Mouse (Mus musculus) liver, embryonic 14.5 days (tissue): ENCODE measurements at regions not wholly inside any gene's neighbourhood (a gene's known extent, or its start where the extent isn't known, plus 50 kb on each side); places are given as distances from the start of the nearest gene placed in this dataset.

Experiments used
- CTCF ChIP-seq: IDR thresholded peaks from 2 replicates; pipeline ENCODE4 v1.5.1; 2016; ENCODE audit warnings: antibody characterized with exemption, low read depth, control low read depth
- EP300 ChIP-seq: IDR thresholded peaks from 2 replicates; pipeline ENCODE4 v1.6.1; 2016; ENCODE audit warnings: antibody characterized with exemption, low read depth

- no peak for TF ChIP-seq CTCF
- no peak for TF ChIP-seq EP300
These were observed 90.4 kb upstream of the Clnk start for GRCm38 (mm10) chr5:38967010-38967409.
